ENCODE assay signal across 9 mouse cellular contexts in the genomic region with DNA sequence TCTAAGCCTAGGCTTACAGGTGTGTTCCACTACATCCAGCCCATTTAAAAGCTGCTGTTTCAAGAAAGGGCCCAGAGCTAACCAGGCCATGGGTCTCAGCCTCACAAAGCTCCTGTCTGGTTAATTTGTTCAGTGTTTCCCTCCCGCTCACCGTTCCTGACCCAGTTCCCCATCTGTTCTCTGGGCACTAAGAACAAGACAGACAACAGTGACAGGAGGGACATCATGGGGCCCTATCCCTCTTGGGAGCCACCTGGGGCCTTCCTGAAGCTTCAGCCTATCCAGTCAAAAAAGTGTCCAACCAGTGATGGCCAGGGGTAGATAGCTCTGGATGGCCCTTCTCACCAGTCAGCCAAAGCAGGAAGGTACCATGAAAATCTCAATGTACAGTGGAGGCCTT.
A peak's percentile ranks its signal among the peaks of the same experiment; 100 is the strongest.
DNase-seq lines count a peak whose midpoint lies in the region.
"Had no signal": no experiment of that assay in that cellular context is flagged by ENCODE, and none has a peak within 500 bp of the region (broad histone marks: within the 10 kb centered on the region; RNA-seq: fewer than 3 reads in every experiment).

No protein-coding gene starts in this region.

- peak; percentile 49 for DNase-seq in retina, postnatal 1 day
- DNase-seq in retina, embryonic 14.5 days (ENCODE audit: low spot score): no peak
- DNase-seq in cerebellum, adult 8-10 months: peak; percentile 67
- DNase-seq in cerebellum, postnatal 14 days: peak; percentile 39 to 68
- no peak for DNase-seq in liver
- DNase-seq in right cerebral cortex, postnatal 14 days: no peak
- no peak for DNase-seq in urinary bladder, adult 18-20 months (ENCODE audit: low spot score in 2 of 2)
- DNase-seq: adrenal gland, postnatal 10 days; gastrocnemius, postnatal 14 days had no signal

Comparison
In these comparisons a context has a peak if more than half of its experiments do, and no peak if none do; other contexts are left out.
1. DNase-seq: peak in retina, postnatal 1 day (single experiment), cerebellum, adult 8-10 months (single experiment) and cerebellum, postnatal 14 days (2 of 2); none in retina, embryonic 14.5 days (single experiment), liver (single experiment), right cerebral cortex, postnatal 14 days (single experiment) and urinary bladder, adult 18-20 months (0 of 2).